Mouse (Mus musculus) heart, postnatal 14 days (tissue): ENCODE measurements around the gene Setd6. TPM values are rescaled to one million over a fixed set of nuclear protein-coding genes. Genes with fewer than 3 reads are reported as not detected.
A peak's percentile ranks its signal among the peaks of the same experiment; 100 is the strongest.

Experiments
- DNase-seq, 2 experiments: peaks; one replicate each; pipeline ENCODE4 v3.0.0; 2021 to 2022
- intact Hi-C: fragments of 180-260 bp; cut with DNase I; formaldehyde crosslinking; loops from one replicate; pipeline ENCODE4 v1.15.1; 2025
- long read RNA-seq, 2 experiments: library from polyadenylated mRNA; stranded (forward); transcript quantifications; one replicate each; pipeline ENCODE4 v2.0.0; 2021
- total RNA-seq, 2 experiments: library from RNA; stranded (reverse); gene quantifications; 2 replicates each; pipeline ENCODE4 v1.2.3; 2021

The Setd6 gene
- 10 to 100 TPM in 1 of 2 experiments, 1 to 10 TPM in 1; 8.5 to 11.6 TPM for total RNA-seq
- long read RNA-seq, experiment 1, transcript Setd6-201 (7 exons, 1,707 nt): major isoform, 14 of 21 reads
- long read RNA-seq, experiment 1, partial matches to known transcripts: 1 of 21 reads
- long read RNA-seq, experiment 1, other reads (novel, unspliced or antisense): 6 of 21 reads
- long read RNA-seq, experiment 2, transcript Setd6-201 (7 exons, 1,707 nt): major isoform, 19 of 21 reads
- long read RNA-seq, experiment 2, partial matches to known transcripts: 0 of 21 reads
- long read RNA-seq, experiment 2, other reads (novel, unspliced or antisense): 2 of 21 reads

DNA sequence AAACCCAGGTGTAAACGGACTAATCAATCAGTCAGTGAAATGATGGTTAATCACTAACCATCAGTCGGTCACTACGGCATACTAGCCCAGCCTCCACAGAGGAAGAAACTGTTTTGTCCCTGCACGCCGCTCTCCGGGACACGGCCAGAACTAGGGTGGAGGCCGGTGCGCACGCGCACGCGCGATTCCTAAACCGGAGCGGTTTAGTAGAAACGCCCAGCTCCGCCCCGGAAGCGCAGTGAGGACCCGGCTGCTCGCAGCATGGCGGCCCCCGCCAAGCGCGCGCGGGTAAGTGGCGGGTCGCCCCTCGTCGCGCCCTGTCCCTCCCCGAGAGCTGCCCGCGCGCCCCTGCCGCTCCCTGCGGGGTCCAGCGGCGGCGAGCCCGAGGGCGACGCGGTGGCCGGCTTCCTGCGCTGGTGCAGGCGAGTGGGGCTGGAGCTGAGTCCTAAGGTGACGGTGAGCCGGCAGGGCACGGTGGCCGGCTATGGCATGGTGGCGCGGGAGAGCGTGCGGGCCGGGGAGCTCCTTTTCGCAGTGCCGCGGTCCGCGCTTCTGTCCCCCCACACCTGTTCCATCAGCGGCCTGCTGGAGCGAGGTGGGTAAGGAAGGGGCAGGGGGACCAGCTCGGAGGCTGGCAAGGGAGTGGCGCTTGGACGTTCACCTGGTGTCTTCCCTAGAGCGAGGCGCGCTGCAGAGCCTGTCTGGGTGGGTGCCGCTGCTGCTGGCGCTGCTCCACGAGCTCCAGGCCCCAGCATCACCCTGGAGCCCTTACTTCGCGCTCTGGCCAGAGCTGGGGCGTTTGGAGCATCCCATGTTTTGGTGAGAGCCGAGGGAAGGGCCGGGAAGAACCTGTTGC, at the start of gene Setd6:
Gene Setd6, plus strand, starts transcription at position 206 of the 856 bp plus-strand sequence.
- intact Hi-C loops: loop anchor here (5.0 to 10.0 kb wide), 2 partner anchors 116 to 199 kb away; no protein-coding TSS in a partner anchor
- DNase-seq: peak; percentile 84 to 87

DNA sequence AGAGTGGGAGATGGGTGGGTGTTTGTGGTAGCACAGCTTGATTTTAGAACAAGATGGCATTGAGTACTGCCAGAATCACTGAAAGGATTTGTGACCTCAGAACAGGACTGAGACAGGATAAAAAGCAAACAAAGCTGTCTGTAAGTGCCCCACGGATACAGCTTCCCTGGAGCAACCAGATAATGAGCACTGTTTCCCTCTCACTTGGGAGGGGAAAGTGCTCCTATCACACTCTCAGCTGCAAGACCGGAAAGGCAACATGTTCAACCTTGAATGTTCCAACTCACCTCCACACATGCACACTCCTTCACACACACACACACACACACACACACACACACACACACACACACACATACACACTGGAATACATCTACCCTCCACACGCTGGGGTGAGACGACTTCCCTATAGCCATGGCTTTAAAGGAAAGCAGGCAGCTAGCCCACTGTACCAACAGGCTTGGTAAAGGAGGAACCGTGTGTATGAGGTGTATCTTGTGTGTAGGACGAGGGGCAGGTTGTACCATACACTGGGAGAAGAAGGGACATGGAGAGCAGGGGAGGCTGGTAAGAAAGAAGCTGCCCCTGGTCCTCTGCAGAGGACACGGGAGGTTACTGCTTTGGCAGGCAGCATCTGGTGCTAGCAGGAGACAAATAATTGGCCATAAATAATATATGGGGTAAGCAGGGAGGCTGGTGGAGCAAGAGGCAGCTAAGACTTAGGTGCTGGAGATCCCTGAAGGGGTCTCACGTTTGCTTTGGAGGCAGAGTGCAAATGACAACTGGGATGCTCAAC, 47.3 kb upstream of the Setd6 start:
- DNase-seq: no peak
- intact Hi-C loops: no loop called here

DNA sequence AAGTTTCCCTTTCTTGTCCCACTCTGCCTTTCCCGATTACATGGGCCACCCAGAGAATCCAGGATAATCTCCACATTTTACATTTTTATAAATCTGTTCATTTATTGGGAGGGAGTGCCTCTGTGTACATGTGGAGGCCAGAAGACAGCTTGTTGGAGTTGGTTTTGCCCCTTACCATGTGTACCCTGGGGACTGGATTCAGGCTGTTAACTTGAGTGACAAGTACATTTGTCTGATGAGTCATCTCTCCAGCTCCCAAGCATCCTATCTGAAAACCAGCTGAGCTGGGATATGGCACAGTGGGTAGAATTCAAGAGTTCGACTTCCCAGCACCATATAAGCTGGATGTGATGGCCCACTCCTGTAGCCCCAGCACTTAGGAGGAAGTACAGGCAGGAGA, 45.7 kb upstream of the Setd6 start:
- intact Hi-C loops: no loop called here
- DNase-seq: no peak

DNA sequence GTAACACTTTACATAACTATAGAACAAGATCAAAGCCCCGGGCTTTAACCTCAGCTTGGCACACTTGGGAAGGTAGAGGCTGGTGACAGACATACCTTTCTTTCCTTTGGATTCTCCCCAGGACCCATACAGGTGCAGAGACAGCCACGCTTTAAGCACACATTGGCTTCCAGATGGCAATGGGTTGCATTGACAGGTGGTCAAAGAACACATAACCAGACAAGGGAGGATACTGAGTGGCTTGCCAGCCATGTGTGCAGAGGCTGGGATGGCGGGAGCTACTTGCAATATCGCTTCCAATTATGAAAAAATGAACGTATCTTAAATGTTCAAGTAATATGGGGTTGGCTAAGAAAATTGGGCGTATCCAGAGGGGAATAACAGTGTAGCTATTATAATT, 43.8 kb upstream of the Setd6 start:
- no peak for DNase-seq
- intact Hi-C loops: no loop called here

DNA sequence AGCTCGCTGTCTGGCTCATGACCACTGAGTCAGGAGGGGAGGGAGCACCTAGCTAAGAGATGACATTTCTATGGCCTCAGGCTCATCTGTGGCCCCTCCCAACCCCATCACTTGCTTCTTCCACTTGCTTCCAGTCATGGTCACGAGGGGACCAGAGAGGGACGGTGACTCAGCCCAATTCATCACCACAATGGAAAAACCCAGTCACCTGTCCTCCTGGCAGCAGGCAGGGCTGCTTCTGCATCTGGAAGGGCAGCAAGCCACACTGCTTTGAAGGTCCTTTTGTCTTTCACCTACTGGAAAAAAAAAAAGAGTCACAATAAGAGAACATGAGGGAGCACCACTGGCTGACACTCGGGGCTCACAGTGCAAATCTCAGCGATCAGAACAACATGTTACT, 42.9 kb upstream of the Setd6 start:
- DNase-seq: no peak
- intact Hi-C loops: no loop called here

DNA sequence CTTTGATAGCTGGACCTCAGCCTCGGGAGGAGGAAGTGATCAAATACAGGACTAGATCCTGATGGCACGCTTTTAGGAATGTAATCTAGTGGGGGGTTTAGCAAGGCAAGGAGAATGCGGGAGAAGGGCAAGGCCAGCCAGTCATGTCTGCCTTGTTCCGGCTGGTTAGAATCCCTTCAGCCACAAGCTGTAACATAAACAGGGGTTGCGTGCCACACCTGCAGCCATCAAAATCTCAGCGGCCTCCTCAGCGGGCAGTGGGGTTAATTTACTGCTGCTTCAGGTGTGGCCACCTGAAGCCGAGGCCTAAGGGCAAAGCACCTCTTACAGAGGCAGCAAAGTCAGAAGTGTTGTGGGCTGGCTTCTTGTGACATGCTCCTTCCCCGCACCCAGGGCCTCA, 39.0 kb upstream of the Setd6 start, which contains the start of gene Ndrg4:
Gene Ndrg4, plus strand, starts transcription at position 350 of the 400 bp plus-strand sequence.
- DNase-seq: no peak
- intact Hi-C loops: no loop called here

DNA sequence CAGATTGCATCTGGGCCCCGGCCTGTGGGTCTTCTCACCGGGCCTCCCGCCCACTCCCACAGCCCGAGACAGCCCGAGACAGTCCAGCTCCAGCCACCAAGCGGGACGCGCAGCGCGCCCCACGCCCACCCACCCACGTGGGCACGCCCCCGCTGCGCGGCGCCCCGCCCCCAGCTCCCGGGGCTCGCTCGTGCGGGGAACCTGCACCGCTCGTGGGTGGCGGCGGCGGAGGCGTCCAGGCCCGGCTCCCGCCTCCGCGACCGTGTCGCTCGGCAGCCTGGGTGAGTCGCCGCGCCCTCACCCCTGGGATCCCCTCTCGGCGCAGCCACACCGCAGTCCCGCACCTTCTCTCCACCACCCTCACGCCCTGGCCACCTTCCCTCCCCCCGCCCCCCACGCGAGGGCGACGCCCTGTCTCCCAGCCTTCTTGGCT, 38.1 kb upstream of the Setd6 start:
- DNase-seq: peak in 1 of 2 experiments; percentile 20
- intact Hi-C loops: no loop called here

DNA sequence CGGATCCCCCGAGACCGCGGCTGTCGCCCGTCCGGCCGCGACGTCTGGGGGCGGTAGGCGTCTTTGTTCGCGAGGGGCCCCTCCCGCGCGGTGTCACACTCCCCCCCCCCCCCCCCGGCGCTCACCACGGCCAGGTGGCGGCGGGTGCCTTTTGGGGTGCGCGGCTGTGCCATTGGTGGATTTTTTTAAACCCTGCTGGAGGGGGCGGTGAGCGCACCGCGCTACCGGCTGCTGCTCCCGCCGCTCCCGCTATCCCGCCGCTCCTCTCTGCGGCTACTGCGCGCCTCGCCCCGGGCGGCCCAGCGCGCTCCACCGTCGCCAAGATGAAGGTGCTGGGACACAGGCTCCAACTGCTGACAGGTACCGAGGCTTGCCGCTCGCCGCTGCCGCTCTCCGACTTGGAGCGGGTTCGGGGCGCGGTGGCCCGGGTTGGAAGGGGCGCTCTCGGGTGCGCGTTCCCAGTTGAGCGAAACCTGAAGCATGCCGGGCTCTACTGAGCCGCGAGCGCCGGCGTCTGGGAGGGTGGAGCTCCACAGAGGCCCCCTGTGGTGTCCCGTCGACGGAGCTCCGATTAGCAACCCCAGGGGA, 37.6 kb upstream of the Setd6 start:
- peak; percentile 12 to 17 for DNase-seq
- intact Hi-C loops: no loop called here

DNA sequence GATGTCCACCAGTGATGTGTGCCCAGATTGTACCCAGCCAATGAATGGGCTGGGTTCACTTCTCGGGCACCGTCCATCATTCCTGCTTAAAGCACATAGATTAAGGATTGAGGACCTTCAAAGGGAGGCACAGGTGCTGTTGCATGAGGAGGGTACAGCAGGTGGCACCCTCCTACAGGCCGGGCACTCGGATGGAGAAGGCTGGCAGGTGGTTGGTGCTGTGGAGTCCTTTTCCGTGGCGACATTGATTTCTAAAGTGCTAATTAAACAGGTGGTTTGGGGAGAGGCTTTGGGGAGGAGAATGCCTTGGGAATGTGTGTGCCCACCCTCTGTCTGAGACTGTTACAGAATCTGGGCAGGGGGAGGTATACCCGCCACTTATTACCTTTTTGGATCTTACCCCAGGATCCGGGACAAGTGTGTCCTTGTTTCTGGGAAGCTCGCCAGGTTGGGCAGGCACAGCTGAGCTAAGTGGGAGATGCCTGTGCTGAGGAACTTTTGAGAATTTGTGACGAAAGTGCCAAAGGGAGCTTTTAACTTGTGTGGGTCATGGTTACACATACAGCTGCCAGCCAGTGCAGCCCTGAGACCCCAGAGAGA, 27.5 kb upstream of the Setd6 start:
- intact Hi-C loops: no loop called here
- peak; percentile 49 to 57 for DNase-seq

DNA sequence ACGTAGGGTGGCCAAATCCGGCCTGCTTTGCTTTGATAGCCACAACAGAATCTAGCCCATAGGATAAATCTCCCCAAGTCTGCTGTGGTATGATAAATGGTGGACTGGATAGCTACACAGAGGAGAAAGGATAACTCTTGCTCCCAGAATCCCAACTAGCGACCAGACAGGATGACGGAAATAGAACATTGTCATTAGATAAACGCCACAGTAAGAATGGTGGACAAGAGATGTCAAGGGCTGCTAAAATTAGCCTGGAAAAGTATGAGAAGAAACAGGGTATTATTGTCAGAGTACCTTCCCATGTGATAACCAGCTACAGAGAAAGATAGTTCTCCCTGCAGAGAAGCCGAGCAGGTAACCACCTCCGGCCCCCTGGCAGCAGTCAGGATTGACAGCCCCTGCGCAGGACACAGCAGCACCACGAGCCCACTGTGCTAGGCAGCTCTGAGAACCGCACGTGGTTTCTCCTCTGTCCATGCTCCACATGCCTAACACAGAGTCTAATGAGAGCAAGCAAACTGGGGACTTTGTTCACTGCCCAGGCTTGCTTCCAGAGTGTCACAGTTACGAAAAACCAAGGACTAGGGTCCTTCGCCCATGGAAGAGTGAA, 24.6 kb upstream of the Setd6 start:
- peak in 1 of 2 experiments; percentile 31 for DNase-seq
- intact Hi-C loops: loop anchor here (10.0 kb wide), 1 partner anchor 436 kb away; no protein-coding TSS in a partner anchor

DNA sequence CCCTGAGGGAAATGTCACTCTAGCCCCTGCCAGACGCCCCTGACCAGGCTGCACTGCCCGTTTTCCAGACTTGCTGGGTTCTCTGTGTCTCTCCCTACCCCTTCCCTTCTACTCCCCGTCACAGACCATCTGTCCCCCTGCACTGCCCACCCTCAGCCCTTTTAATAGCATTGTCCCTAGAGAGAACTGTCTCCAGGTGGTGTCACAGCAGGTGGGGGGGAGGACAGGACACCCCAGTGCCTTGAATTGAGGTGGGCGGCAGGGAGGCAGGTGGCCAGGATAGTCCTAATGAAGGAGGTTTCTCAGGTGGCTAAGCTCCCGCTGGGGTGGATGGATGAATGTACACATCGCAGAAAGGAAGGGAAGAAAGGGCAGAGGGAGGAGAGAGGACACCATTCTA, 21.1 kb upstream of the Setd6 start:
- intact Hi-C loops: loop anchor here (10.0 kb wide), 1 partner anchor 440 kb away; no protein-coding TSS in a partner anchor
- DNase-seq: no peak

DNA sequence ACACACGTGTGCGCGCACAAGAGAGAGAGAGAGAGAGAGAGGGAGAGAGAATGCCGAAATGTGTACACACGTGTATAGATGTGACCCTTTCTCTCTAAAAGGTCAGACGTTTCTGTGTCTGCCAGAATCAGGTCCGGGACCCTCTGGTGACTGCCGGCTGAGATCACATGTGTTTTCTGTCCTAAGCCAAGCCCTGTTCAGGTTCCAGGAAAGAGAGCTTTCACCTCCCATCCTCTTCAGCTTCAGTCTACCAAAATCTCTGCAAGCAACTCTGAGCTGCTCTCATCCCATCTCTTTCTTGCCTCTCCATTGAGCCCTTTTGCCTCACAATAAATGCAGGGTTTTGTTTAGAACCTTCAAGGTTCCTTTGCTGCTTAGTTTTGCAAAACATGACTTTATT, 19.0 kb upstream of the Setd6 start:
- intact Hi-C loops: loop anchor here (1.0 to 10.0 kb wide), 3 partner anchors 91 to 442 kb away; no protein-coding TSS in a partner anchor
- DNase-seq: no peak

DNA sequence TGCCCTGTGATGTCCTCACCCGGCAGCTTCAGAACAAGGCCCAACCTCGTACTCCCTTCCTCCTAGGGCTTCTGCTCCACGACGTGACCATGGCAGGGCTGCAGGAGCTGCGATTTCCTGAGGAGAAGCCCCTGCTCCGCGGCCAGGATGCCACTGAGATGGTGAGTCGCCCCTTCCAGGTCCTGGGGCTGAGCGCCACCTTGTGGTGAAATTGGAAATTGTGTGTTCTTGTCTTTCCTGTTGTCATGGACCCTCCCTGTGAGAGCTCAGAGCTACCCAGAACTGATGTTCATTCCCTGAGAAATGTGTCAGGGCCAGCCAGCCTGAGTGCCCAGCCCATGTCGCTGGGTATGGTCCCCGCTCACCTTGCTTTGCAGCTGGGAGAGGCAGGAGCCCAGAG, 18.6 kb upstream of the Setd6 start:
- intact Hi-C loops: loop anchor here (1.0 to 10.0 kb wide), 3 partner anchors 92 to 442 kb away; no protein-coding TSS in a partner anchor
- peak; percentile 85 to 93 for DNase-seq

DNA sequence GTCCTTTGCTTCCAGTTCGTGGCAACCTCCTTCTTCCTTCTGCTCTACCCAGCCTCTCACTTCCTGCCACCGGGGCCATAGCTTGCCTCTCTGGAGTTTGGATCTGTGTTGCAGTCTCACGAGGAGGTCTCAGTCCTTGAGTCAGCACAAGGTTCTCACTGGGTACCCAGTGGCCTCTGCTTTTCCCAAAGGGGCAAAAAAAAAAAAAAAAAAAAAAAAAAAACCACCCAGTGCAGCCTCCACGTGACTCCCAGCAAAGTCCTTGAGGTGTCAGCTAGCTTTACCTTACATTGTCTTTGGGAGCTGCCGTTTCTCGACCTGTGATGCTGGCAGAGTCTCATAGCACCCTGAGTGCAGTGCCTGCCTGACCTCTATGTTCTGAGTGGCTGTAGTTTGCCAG, 17.5 kb upstream of the Setd6 start:
- intact Hi-C loops: loop anchor here (10.0 kb wide), 1 partner anchor 443 kb away; no protein-coding TSS in a partner anchor
- DNase-seq: no peak

DNA sequence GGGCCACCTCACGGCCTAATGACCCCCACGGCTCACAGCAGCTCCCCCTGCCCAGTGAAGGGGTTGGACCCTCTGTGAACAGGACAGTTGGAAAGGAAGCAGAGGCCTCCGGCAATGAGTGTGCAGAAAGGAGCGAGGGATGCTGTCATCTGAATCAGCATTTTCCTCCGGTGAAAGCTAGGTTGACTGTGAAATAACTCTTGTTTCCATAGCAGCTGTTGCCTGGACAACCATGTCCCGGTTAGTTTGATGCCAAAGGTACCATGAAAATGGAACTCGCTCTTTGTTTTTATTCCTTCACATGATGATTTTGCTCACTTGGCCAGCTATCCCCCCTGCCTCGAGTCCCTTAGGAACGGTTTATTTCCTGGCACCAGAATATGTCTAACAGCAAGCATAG, 15.4 kb upstream of the Setd6 start:
- DNase-seq: no peak

DNA sequence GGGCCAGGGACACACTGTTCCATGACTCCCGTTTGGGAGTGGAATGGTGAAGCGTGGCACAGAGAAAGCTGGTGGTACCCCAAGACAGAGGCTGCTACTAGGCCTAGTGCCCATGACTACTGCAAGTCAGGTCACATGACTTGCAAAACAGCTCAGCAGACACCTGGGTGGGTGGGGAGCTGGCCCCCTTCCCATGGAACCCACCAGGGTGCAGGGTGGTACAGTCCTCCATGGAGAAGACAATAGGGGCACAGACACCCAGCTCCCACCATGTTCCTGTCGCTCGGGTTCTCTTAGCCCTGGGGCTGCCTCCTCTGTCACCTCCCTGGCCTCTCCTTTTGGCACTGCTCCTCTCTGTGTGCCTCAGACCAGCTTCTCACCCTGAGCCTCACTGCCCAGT, 13.9 kb upstream of the Setd6 start:
- intact Hi-C loops: no loop called here
- DNase-seq: no peak

More for the DNA sequence above, 15.4 kb upstream of the Setd6 start:
- intact Hi-C loops: no loop called here

DNA sequence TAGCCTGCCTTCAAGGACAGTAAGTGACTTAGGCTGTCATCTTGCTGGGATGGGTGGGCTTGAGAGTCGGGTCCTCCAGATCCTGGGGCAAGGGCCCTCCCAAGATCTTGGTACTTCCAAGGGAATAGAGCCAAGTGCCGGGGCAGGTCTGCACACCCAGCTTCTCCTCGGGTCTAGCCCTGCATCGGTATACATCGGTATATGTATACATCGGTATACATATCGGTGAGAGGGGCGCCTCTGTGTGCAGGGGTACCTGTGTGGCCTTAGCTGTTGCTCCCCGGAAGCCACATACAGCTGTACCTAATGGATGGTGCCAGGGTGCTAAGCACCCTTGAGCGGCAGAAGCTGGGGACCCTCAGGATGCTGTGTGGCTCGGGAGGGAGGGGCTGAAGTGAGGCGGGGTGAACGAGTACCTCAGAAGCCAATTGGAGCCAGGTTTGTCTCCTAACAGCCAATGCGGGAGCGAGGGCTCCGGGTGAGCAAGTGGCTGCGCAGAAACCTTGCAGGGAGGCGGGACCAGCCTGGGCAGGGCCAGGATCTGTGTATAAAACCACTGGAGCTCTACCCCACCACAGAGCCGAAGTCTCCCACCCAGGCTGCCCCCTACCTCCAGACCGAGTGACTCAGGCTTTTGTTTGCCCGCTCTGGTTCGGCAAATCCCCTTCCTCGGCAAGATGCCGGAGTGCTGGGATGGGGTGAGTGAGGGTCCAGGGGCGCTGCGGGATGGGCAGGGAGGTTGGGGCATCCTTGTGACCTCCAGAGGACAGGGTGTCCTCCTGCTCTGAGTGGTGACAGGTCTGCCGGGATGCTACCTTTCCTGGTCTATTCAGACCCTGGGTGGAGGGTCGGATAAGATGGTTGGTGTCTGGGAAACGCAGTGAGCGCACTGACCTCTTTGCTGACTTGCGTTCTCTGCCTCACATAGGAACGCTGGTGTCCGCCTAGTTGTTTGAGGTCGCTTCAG, 12.9 kb upstream of the Setd6 start:
- intact Hi-C loops: no loop called here
- peak; percentile 78 to 86 for DNase-seq
